Mouse (Mus musculus): ENCODE measurements around the gene Vamp4. TPM values are rescaled to one million over a fixed set of nuclear protein-coding genes. Genes with fewer than 3 reads are reported as not detected.

The Vamp4 gene
- total RNA-seq, 4 experiments from 2014 or later, result 43.3 to 63.0 (median 53.2) TPM

Other genes starting within 250 kb of the Vamp4 start
- gene Dnm3, start 92.5 kb upstream of the Vamp4 start, total RNA-seq (2022), result 10 to 100 TPM; 13.8 to 48.5 (median 27.9) TPM
- 10 to 100 TPM; 16.3 to 34.5 (median 22.1) TPM for gene Mettl13, start 22.0 kb upstream of the Vamp4 start, total RNA-seq (2022)
- 1 to 10 TPM; 2.1 to 4.7 (median 3.3) TPM for gene Myoc, start 68.6 kb downstream of the Vamp4 start, total RNA-seq (2022)
- gene Myocos, start 87.7 kb downstream of the Vamp4 start, total RNA-seq (2022), result not detected
- gene Prrc2c, start 170.0 kb downstream of the Vamp4 start, total RNA-seq (2022), result 100 to 1,000 TPM; 169 to 176 (median 171) TPM
- gene Fmo4, start 243.5 kb downstream of the Vamp4 start, total RNA-seq (2022), result 1 to 10 TPM in 2 of 4 experiments, under 1 TPM in 2; 0.25 to 3.6 (median 0.89) TPM